Mouse (Mus musculus) MEL (cell line): ENCODE results near the gene Kctd2. TPM values are rescaled to one million over a fixed set of nuclear protein-coding genes. Genes with fewer than 3 reads are reported as not detected.

Source experiments
- DNase-seq: peaks from one replicate; pipeline ENCODE4 v3.0.0; 2011; ENCODE audit warnings: low read depth, low spot score
- H3K27ac ChIP-seq: 2 replicates; pipeline ENCODE4 v1.5.1; 2012; ENCODE audit warnings: low read depth, mild to moderate bottlenecking, control low read depth, low read length, moderate library complexity; ENCODE audit not compliant: control insufficient read depth
- H3K27me3 ChIP-seq, 2 experiments: fragments of 150-350 bp in 1 of 2; sonication (generic) in 1 of 2; 2 replicates each; pipeline ENCODE4 v1.6.1; 2012; ENCODE audit warnings: low read length in 2 of 2, mild to moderate bottlenecking in 2 of 2, improper control_type of control experiment in 1 of 2, moderate library complexity in 1 of 2; ENCODE audit not compliant: insufficient read depth in 2 of 2, control insufficient read depth in 1 of 2
- H3K36me3 ChIP-seq, 2 experiments: 2 replicates each; pipeline ENCODE4 v1.6.1; 2012 to 2014; ENCODE audit warnings: low read length in 2 of 2, improper control_type of control experiment in 1 of 2, inconsistent platforms in 1 of 2, mild to moderate bottlenecking in 1 of 2; ENCODE audit not compliant: insufficient read depth in 2 of 2, control insufficient read depth in 1 of 2
- H3K4me1 ChIP-seq, 2 experiments: fragments of 150-350 bp in 1 of 2; sonication (generic) in 1 of 2; 2 replicates each; pipeline ENCODE4 v1.6.1; 2012; ENCODE audit warnings: low read length in 2 of 2, improper control_type of control experiment in 1 of 2, mild to moderate bottlenecking in 1 of 2; ENCODE audit not compliant: insufficient read depth in 2 of 2, control insufficient read depth in 1 of 2
- H3K4me3 ChIP-seq, 2 experiments: fragments of 150-350 bp in 1 of 2; sonication (generic) in 1 of 2; 2 replicates each; pipeline ENCODE4 v1.5.1; 2012; ENCODE audit warnings: low read depth in 2 of 2, low read length in 2 of 2, mild to moderate bottlenecking in 2 of 2, moderate library complexity in 2 of 2, control low read depth in 1 of 2, improper control_type of control experiment in 1 of 2; ENCODE audit not compliant: control insufficient read depth in 1 of 2, insufficient read depth in 1 of 2
- H3K79me2 ChIP-seq: 2 replicates; pipeline ENCODE4 v1.6.1; 2012; ENCODE audit warnings: mild to moderate bottlenecking, low read length, moderate library complexity; ENCODE audit not compliant: control insufficient read depth, poor library complexity, insufficient read depth
- H3K9ac ChIP-seq: 2 replicates; pipeline ENCODE4 v1.6.1; 2012; ENCODE audit warnings: low read depth, mild to moderate bottlenecking, control low read depth, low read length, moderate library complexity; ENCODE audit not compliant: control insufficient read depth, poor library complexity, severe bottlenecking
- H3K9me3 ChIP-seq: fragments of 150-350 bp; sonication (generic); replicated peaks from 2 replicates; pipeline ENCODE4 v1.6.1; 2012; ENCODE audit warnings: mild to moderate bottlenecking, low read length, improper control_type of control experiment, moderate library complexity; ENCODE audit not compliant: insufficient read depth
- BHLHE40 ChIP-seq: IDR thresholded peaks from 2 replicates; pipeline ENCODE4 v1.6.1; 2012; ENCODE audit warnings: low read depth, mild to moderate bottlenecking, inconsistent platforms, low read length, improper control_type of control experiment, borderline replicate concordance
- E2F4 ChIP-seq: IDR thresholded peaks from 2 replicates; pipeline ENCODE4 v1.6.1; 2011; ENCODE audit warnings: low read depth, low read length, improper control_type of control experiment, borderline replicate concordance
- ELF1 ChIP-seq: IDR thresholded peaks from 2 replicates; pipeline ENCODE4 v1.6.1; 2014; ENCODE audit warnings: low read depth, mild to moderate bottlenecking, inconsistent platforms, low read length, improper control_type of control experiment, moderate library complexity
- EP300 ChIP-seq, 2 experiments: IDR thresholded peaks; 2 replicates each; pipeline ENCODE4 v1.6.1; 2011; ENCODE audit warnings: improper control_type of control experiment in 2 of 2, low read length in 2 of 2, low read depth in 1 of 2, mild to moderate bottlenecking in 1 of 2
- ETS1 ChIP-seq: IDR thresholded peaks from 2 replicates; pipeline ENCODE4 v1.6.1; 2012; ENCODE audit warnings: low read depth, mild to moderate bottlenecking, inconsistent platforms, low read length, improper control_type of control experiment, moderate library complexity
- GABPA ChIP-seq: IDR thresholded peaks from 2 replicates; pipeline ENCODE4 v1.6.1; 2012; ENCODE audit warnings: low read depth, mild to moderate bottlenecking, inconsistent platforms, low read length, improper control_type of control experiment, moderate library complexity
- MAFK ChIP-seq: IDR thresholded peaks from 2 replicates; pipeline ENCODE4 v1.6.1; 2011; ENCODE audit warnings: low read depth, mild to moderate bottlenecking, low read length, improper control_type of control experiment, borderline replicate concordance
- MAX ChIP-seq: IDR thresholded peaks from 2 replicates; pipeline ENCODE4 v1.6.1; 2011; ENCODE audit warnings: low read length, improper control_type of control experiment
- NRF1 ChIP-seq: IDR thresholded peaks from 2 replicates; pipeline ENCODE4 v1.6.1; 2014; ENCODE audit warnings: low read depth, mild to moderate bottlenecking, inconsistent platforms, low read length, improper control_type of control experiment, moderate library complexity; ENCODE audit not compliant: poor library complexity, insufficient read depth, severe bottlenecking
- POLR2AphosphoS2 ChIP-seq: IDR thresholded peaks from 2 replicates; pipeline ENCODE4 v1.6.1; 2011; ENCODE audit warnings: low read length, improper control_type of control experiment
- POLR2AphosphoS5 ChIP-seq: IDR thresholded peaks from 2 replicates; pipeline ENCODE4 v1.6.1; 2012; ENCODE audit warnings: low read depth, borderline replicate concordance, mild to moderate bottlenecking, inconsistent platforms, low read length, moderate library complexity, mixed read lengths
- RCOR1 ChIP-seq: IDR thresholded peaks from 2 replicates; pipeline ENCODE4 v1.6.1; 2012; ENCODE audit warnings: low read depth, mild to moderate bottlenecking, inconsistent platforms, low read length, improper control_type of control experiment
- SIN3A ChIP-seq: IDR thresholded peaks from 2 replicates; pipeline ENCODE4 v1.6.1; 2012; ENCODE audit warnings: low read length, improper control_type of control experiment, inconsistent platforms
- SMC3 ChIP-seq: IDR thresholded peaks from 2 replicates; pipeline ENCODE4 v1.6.1; 2011; ENCODE audit warnings: low read depth, low read length, improper control_type of control experiment
- TAL1 ChIP-seq: IDR thresholded peaks from 2 replicates; pipeline ENCODE4 v1.6.1; 2012; ENCODE audit warnings: mild to moderate bottlenecking, inconsistent platforms, low read length, moderate library complexity, mixed read lengths
- TCF12 ChIP-seq: IDR thresholded peaks from 2 replicates; pipeline ENCODE4 v1.6.1; 2014; ENCODE audit warnings: low read depth, mild to moderate bottlenecking, inconsistent platforms, low read length, improper control_type of control experiment, moderate library complexity
- USF1 ChIP-seq: IDR thresholded peaks from 2 replicates; pipeline ENCODE4 v1.6.1; 2014; ENCODE audit warnings: low read depth, mild to moderate bottlenecking, inconsistent platforms, low read length, improper control_type of control experiment, moderate library complexity
- ZKSCAN1 ChIP-seq: IDR thresholded peaks from 2 replicates; pipeline ENCODE4 v1.6.1; 2012; ENCODE audit warnings: low read depth, mild to moderate bottlenecking, inconsistent platforms, low read length, improper control_type of control experiment, moderate library complexity
- ZMIZ1 ChIP-seq: IDR thresholded peaks from 2 replicates; pipeline ENCODE4 v1.6.1; 2012; ENCODE audit warnings: low read depth, mild to moderate bottlenecking, inconsistent platforms, low read length, improper control_type of control experiment, moderate library complexity
- polyA plus RNA-seq, 2 experiments: library from polyadenylated mRNA; stranded (reverse) in 1 of 2; unstranded in 1 of 2; fragments of >175 nt in 1 of 2; fragments of >200 nt in 1 of 2; gene quantifications; 2 replicates each; pipeline versions ENCODE4 v1.2.1 to v1.2.4; 2012; ENCODE audit warnings: low replicate concordance in 2 of 2, low read depth in 1 of 2; ENCODE audit not compliant: insufficient read length in 2 of 2, insufficient read depth in 1 of 2, missing spikeins in 1 of 2
- total RNA-seq: library from RNA; depleted of rRNA; stranded (reverse); fragments of 300-350 nt; gene quantifications from 2 replicates; pipeline ENCODE4 v1.2.3, GENCODE M21; 2012

The Kctd2 gene
- total and polyA plus RNA-seq, 3 experiments = 13.2 to 20.6 TPM; not detected in 1

GRCm38 (mm10) chr11:115419531-115420237, at the start of gene Kctd2, which contains the start of gene Atp5h (continued):
- TF ChIP-seq ZKSCAN1 (no peak), POLR2AphosphoS2 (peak; percentile 96), SIN3A (peak; percentile 86), USF1 (peak; percentile 84)

GRCm38 (mm10) chr11:115370368-115370767, 49.6 kb upstream of the Kctd2 start:
- Histone ChIP-seq H3K9ac (no peak overlapping the region), H3K36me3 (peaks cover 0 to 5% of the 10 kb centered on the region in 2 experiments; a peak in 2 of 4 replicates), H3K4me3 (no peak overlapping the region), H3K79me2 (no peaks in the 10 kb centered on the region), H3K27me3 (peaks cover 3 to 7% of the 10 kb centered on the region in 2 experiments; a peak in 3 of 4 replicates), H3K4me1 (peaks cover 3 to 7% of the 10 kb centered on the region in 2 experiments; a peak in 3 of 4 replicates), H3K9me3 (no peaks in the 10 kb centered on the region), H3K27ac (no peak overlapping the region)
- peak; percentile 21 to 37; a peak in 2 of 4 replicates for TF ChIP-seq EP300 (IDR thresholded peaks at IDR 0.05; ENCODE audit: low read depth in 1 of 2, low read length in 2 of 2)
- peak; percentile 63; the same call in 1 of the 2 replicates for TF ChIP-seq TCF12
- no peak for TF ChIP-seq ETS1
- TF ChIP-seq POLR2AphosphoS5 = no peak
- peak; percentile 42; the same call in 1 of the 2 replicates for TF ChIP-seq TAL1
- TF ChIP-seq RCOR1 = peak; percentile 98
- TF ChIP-seq SMC3 = no peak
- peak; percentile 42 for DNase-seq

DNA sequence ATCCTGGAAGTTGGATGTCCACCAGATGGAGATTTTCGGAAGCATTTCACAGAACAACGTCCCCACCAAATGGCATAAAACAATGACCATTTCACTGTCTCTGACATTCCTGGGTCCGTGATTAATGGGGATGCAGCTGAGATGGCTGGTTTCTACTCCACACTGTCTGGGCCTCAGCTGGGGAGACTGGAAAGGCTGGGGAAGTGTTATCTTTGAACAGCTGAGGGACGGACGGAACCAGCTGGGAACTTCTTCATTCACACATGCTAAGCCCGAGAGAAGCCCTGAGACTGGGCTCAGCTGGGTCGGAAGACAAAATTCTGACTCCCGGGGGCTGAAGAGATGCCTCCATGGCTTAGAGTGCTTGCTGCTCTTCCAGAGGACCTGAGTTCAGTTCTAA, 48.6 kb upstream of the Kctd2 start:
- no peaks in the 10 kb centered on the region for H3K9me3 ChIP-seq
- DNase-seq = no peak
- no peak overlapping the region for H3K27ac ChIP-seq
- no peak overlapping the region for H3K4me3 ChIP-seq
- H3K36me3 ChIP-seq = no peaks in the 10 kb centered on the region; a peak in 1 of 4 replicates
- TF ChIP-seq USF1 = no peak
- no peak for TF ChIP-seq NRF1
- TF ChIP-seq TCF12 = no peak
- no peak for TF ChIP-seq MAX
- no peak for TF ChIP-seq ETS1
- TF ChIP-seq ZMIZ1 = no peak
- TF ChIP-seq E2F4 = no peak
- no peak for TF ChIP-seq BHLHE40
- no peak for TF ChIP-seq POLR2AphosphoS5
- TF ChIP-seq GABPA = no peak
- no peak for TF ChIP-seq TAL1
- TF ChIP-seq MAFK = no peak
- TF ChIP-seq ELF1 = no peak
- no peak overlapping the region for H3K9ac ChIP-seq
- H3K27me3 ChIP-seq = peaks cover 3 to 7% of the 10 kb centered on the region in 2 experiments; a peak in 3 of 4 replicates
- no peaks in the 10 kb centered on the region; a peak in 1 of 4 replicates for H3K4me1 ChIP-seq
- H3K79me2 ChIP-seq = no peaks in the 10 kb centered on the region
